Mouse (Mus musculus) midbrain, embryonic 10.5 days (tissue): Measurements from ENCODE around the gene Chst11. TPM values are rescaled to one million over a fixed set of nuclear protein-coding genes. Genes with fewer than 3 reads are reported as not detected.

Experiments
- DNase-seq: peaks from one replicate; pipeline ENCODE4 v3.0.0-alpha.2; 2017; ENCODE audit warnings: low spot score
- H3K27ac ChIP-seq: fragments of 300-500 bp; sonication (generic); replicated peaks from 2 replicates; pipeline ENCODE4 v1.5.1; 2016; ENCODE audit warnings: mild to moderate bottlenecking
- H3K27me3 ChIP-seq: fragments of 300-500 bp; sonication (generic); 2 replicates; pipeline ENCODE4 v1.6.1; 2016; ENCODE audit warnings: low read depth, mild to moderate bottlenecking; ENCODE audit not compliant: poor library complexity, severe bottlenecking
- H3K36me3 ChIP-seq: fragments of 300-500 bp; sonication (generic); 2 replicates; pipeline ENCODE4 v1.6.1; 2016; ENCODE audit warnings: mild to moderate bottlenecking, moderate library complexity
- H3K4me1 ChIP-seq: fragments of 300-500 bp; sonication (generic); 2 replicates; pipeline ENCODE4 v1.6.1; 2016
- H3K4me3 ChIP-seq: fragments of 300-500 bp; sonication (generic); 2 replicates; pipeline ENCODE4 v1.5.1; 2016; ENCODE audit warnings: mild to moderate bottlenecking, moderate library complexity
- H3K9me3 ChIP-seq: fragments of 300-500 bp; sonication (generic); replicated peaks from 2 replicates; pipeline ENCODE4 v1.6.1; 2016; ENCODE audit warnings: mild to moderate bottlenecking
- WGBS: fragments of 180-500 bp; shearing (Covaris S2); methylation state at CpG from one replicate; pipeline ENCODE4 v1.1.7; 2016; 5-methylcytosine and 5-hydroxymethylcytosine counted together
- polyA plus RNA-seq: library from polyadenylated mRNA; unstranded; fragments of >200 nt; fragmentation: Nextera tagmentation; extraction: Ambion mirVana; gene quantifications from 2 replicates; pipeline ENCODE4 v1.2.1, GENCODE M21; 2016

Gene Chst11
- polyA plus RNA-seq, 1 experiment from 2014 or later: 0.94 TPM

DNA sequence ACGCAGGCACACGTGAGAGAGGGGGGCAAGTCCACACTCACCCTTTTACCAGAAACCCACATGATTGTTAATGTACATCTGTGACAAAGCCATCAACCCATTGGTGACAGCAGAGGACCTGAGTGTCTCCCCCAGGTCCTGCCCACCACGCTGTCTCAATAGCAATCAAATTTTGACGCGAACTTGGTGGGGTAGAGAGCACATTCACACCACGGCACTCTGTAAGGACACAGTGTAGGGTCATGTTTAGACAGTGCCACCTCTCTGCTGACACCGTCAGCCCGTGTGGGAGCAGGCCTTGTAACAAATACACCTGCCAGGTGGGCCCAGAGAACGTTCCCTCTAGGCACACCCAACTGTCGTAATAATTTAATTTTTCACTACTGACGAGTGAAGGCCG, 224.1 kb downstream of the Chst11 start:
- Histone ChIP-seq H3K9me3 (no peaks in the 10 kb centered on the region), H3K27me3 (no peaks in the 10 kb centered on the region), H3K27ac (no peak overlapping the region), H3K4me3 (no peak overlapping the region), H3K4me1 (peaks cover 18% of the 10 kb centered on the region; the same call in 1 of the 2 replicates), H3K36me3 (no peaks in the 10 kb centered on the region)
- no peak for DNase-seq
- WGBS: 89% methylated on average over 12 of the region's 12 CpGs

- 85% methylated on average over 16 of the region's 16 CpGs for WGBS
- H3K4me1 ChIP-seq: peaks cover 18% of the 10 kb centered on the region; the same call in 1 of the 2 replicates
- H3K27me3 ChIP-seq: no peaks in the 10 kb centered on the region
- H3K27ac ChIP-seq: peak overlapping the region; percentile 7; the same call in 1 of the 2 replicates
- no peak for DNase-seq
- no peaks in the 10 kb centered on the region for H3K36me3 ChIP-seq
- H3K4me3 ChIP-seq: no peak overlapping the region
- H3K9me3 ChIP-seq: no peaks in the 10 kb centered on the region
Measured at GRCm38 (mm10) chr10:83210122-83210521, 224.8 kb downstream of the Chst11 start.

DNA sequence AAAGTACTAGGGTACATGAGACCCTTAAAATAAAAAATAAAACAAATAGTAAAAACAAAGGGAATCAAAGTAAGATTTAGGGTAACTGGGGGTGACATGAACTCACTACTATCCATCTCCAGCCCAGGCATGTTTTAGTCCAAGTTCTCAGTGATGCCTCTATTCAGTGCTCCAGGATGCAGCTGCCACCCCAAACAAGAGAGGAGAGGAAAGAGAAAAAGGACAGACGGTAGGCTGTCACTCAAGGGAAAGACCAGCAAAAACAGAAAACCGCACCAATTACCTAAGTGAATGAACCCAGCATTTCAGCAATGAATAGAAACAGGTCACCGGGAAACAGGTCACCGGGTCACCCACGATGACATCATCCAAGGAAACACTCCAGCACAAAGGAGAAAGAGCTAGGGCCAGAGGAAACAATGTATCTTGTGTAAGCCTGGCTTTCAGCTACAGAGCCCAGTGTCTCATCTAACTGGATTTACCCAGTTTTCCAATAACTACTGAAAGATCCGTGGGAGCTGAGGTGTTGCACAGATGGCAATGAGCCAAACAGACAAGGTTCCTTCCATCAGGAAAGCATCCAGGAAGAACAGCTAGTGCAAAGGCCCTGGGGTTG, 225.8 kb downstream of the Chst11 start:
- no peak overlapping the region for H3K4me3 ChIP-seq
- H3K27me3 ChIP-seq: no peaks in the 10 kb centered on the region
- H3K27ac ChIP-seq: peak overlapping the region; percentile 49
- H3K36me3 ChIP-seq: no peaks in the 10 kb centered on the region
- whole genome bisulfite sequencing: 52% methylated on average over 6 of the region's 6 CpGs
- DNase-seq: no peak
- no peaks in the 10 kb centered on the region for H3K9me3 ChIP-seq
- peaks cover 18% of the 10 kb centered on the region; the same call in 1 of the 2 replicates for H3K4me1 ChIP-seq

- Histone ChIP-seq H3K4me3 (no peak overlapping the region), H3K27ac (no peak overlapping the region), H3K36me3 (no peaks in the 10 kb centered on the region), H3K27me3 (no peaks in the 10 kb centered on the region), H3K9me3 (no peaks in the 10 kb centered on the region), H3K4me1 (peaks cover 18% of the 10 kb centered on the region; the same call in 1 of the 2 replicates)
- no peak for DNase-seq
- WGBS: 91% methylated on average over 4 of the region's 4 CpGs
Measured at GRCm38 (mm10) chr10:83212618-83213017, 227.3 kb downstream of the Chst11 start.

GRCm38 (mm10) chr10:83215559-83215958, 230.3 kb downstream of the Chst11 start:
- Histone ChIP-seq H3K9me3 (no peaks in the 10 kb centered on the region), H3K4me3 (no peak overlapping the region), H3K27me3 (no peaks in the 10 kb centered on the region), H3K4me1 (peaks cover 13% of the 10 kb centered on the region; the same call in 1 of the 2 replicates), H3K36me3 (no peaks in the 10 kb centered on the region), H3K27ac (no peak overlapping the region)
- DNase-seq: no peak
- WGBS: 81% methylated on average over 5 of the region's 5 CpGs

GRCm38 (mm10) chr10:83217256-83217655, 232.0 kb downstream of the Chst11 start:
- Histone ChIP-seq H3K27ac (no peak overlapping the region), H3K9me3 (no peaks in the 10 kb centered on the region), H3K4me1 (0 out of 2 replicates have a peak, but pooled peaks cover 1% of the 10 kb centered on the region), H3K27me3 (no peaks in the 10 kb centered on the region), H3K36me3 (no peaks in the 10 kb centered on the region), H3K4me3 (no peak overlapping the region)
- no peak for DNase-seq
- WGBS: 72% methylated on average over 5 of the region's 5 CpGs

GRCm38 (mm10) chr10:83218778-83219177, 233.5 kb downstream of the Chst11 start:
- Histone ChIP-seq H3K36me3 (no peaks in the 10 kb centered on the region), H3K27ac (no peak overlapping the region), H3K9me3 (no peaks in the 10 kb centered on the region), H3K27me3 (no peaks in the 10 kb centered on the region), H3K4me1 (no peaks in the 10 kb centered on the region), H3K4me3 (no peak overlapping the region)
- DNase-seq: no peak
- 66% methylated on average over 2 of the region's 2 CpGs for WGBS

- Histone ChIP-seq H3K27ac (no peak overlapping the region), H3K4me1 (no peaks in the 10 kb centered on the region), H3K9me3 (no peaks in the 10 kb centered on the region), H3K36me3 (no peaks in the 10 kb centered on the region), H3K4me3 (no peak overlapping the region), H3K27me3 (no peaks in the 10 kb centered on the region)
- WGBS: 29% methylated on average over 12 of the region's 12 CpGs
- peak; percentile 61 for DNase-seq
Measured at GRCm38 (mm10) chr10:83219729-83220128, 234.4 kb downstream of the Chst11 start.

- 88% methylated on average over 10 of the region's 10 CpGs for WGBS
- H3K36me3 ChIP-seq: no peaks in the 10 kb centered on the region
- DNase-seq: no peak
- no peak overlapping the region for H3K4me3 ChIP-seq
- no peaks in the 10 kb centered on the region for H3K9me3 ChIP-seq
- H3K4me1 ChIP-seq: no peaks in the 10 kb centered on the region
- H3K27me3 ChIP-seq: no peaks in the 10 kb centered on the region
- no peak overlapping the region for H3K27ac ChIP-seq
Measured at GRCm38 (mm10) chr10:83220217-83220616, 234.9 kb downstream of the Chst11 start.

- Histone ChIP-seq H3K27me3 (no peaks in the 10 kb centered on the region), H3K9me3 (no peaks in the 10 kb centered on the region), H3K36me3 (no peaks in the 10 kb centered on the region), H3K4me3 (no peak overlapping the region), H3K27ac (no peak overlapping the region), H3K4me1 (no peaks in the 10 kb centered on the region)
- 85% methylated on average over 3 of the region's 3 CpGs for WGBS
- DNase-seq: no peak
Measured at GRCm38 (mm10) chr10:83220847-83221246, 235.5 kb downstream of the Chst11 start.

DNA sequence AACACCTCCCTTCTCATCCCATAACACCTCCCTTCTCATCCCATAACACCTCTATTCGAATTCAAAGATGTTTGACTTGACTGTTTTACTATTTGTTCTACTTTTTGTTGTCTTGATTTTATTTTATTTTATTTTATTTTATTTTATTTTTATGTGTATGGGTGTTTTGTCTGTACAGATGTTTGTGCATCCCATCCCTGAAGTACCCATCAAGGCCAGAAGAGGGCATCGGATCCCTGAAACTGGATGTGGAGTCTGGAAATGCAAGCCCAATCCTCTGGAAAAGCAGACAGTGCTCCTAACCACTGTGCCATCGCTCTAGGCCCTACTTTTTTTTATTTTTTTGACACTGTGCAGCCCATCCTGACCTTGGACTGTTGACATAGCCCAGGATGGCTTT, 239.7 kb downstream of the Chst11 start:
- WGBS: 45% methylated on average over 3 of the region's 3 CpGs
- Histone ChIP-seq H3K27me3 (no peaks in the 10 kb centered on the region), H3K4me1 (no peaks in the 10 kb centered on the region), H3K36me3 (no peaks in the 10 kb centered on the region), H3K9me3 (no peaks in the 10 kb centered on the region), H3K27ac (no peak overlapping the region), H3K4me3 (no peak overlapping the region)
- peak; percentile 48 for DNase-seq

DNA sequence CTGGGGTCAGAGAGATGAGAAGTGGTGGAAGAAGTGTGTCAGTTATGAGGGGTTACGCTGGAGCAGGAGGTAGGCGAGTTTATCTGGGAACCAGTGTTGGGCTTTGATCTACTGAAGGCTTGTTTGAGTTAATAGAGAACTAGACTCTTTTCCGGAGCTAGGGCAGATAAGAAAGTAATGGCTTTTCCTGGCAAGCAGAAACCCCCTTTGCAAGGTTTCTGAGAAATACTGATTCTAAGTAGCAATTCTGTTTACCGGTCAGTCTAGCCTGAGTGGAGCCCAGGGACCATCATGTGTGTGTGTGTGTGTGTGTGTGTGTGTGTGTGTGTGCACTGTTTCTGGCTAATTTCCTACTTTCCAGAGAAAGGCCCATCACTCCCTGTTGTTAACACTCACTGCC, 243.3 kb downstream of the Chst11 start:
- no peaks in the 10 kb centered on the region for H3K4me1 ChIP-seq
- H3K27ac ChIP-seq: no peak overlapping the region
- DNase-seq: no peak
- 91% methylated on average over 4 of the region's 4 CpGs for WGBS
- no peaks in the 10 kb centered on the region for H3K9me3 ChIP-seq
- no peaks in the 10 kb centered on the region for H3K36me3 ChIP-seq
- H3K4me3 ChIP-seq: no peak overlapping the region
- H3K27me3 ChIP-seq: no peaks in the 10 kb centered on the region

DNA sequence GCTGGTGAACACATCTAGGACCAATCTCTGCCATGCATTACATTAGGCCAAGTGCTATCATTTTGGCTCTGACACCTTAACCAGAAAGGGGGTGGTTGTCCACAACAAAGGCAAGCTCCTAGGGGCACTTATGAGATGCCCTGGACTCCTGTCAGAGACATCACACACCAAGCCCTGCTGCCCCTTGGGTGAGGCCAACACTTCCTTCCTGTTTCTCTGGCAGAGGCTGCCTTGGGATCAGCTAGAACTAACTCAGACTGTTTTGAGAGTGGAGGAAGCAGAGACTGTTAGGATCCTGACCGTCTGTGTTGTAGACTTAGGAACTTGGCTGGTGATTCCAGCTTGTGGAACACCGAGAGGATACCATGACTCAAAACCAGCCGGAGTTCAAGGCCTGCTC, 248.7 kb downstream of the Chst11 start:
- DNase-seq: no peak
- H3K27ac ChIP-seq: no peak overlapping the region
- no peaks in the 10 kb centered on the region for H3K4me1 ChIP-seq
- no peak overlapping the region for H3K4me3 ChIP-seq
- H3K27me3 ChIP-seq: peaks cover 5% of the 10 kb centered on the region; the same call in 1 of the 2 replicates
- WGBS: 86% methylated on average over 3 of the region's 3 CpGs
- H3K36me3 ChIP-seq: no peaks in the 10 kb centered on the region
- no peaks in the 10 kb centered on the region for H3K9me3 ChIP-seq
